In genomic region chr7:45019031-45019571, GRCm38 (mm10) we compare ENCODE assay signal across 8 mouse cellular contexts. TPM values are rescaled to one million over a fixed set of nuclear protein-coding genes. Genes with fewer than 3 reads are reported as not detected.
DNase-seq lines count a peak whose midpoint lies in the region; ATAC-seq and TF ChIP-seq lines count a peak whose summit lies in the region.

No protein-coding gene starts in this region.

- H3K9me3 ChIP-seq in ES-Bruce4 (replicated peaks; ENCODE audit: control insufficient read depth, insufficient read depth, low read length, poor library complexity, severe bottlenecking) = no peaks in the 10 kb centered on the region
- no peaks in the 10 kb centered on the region for H3K9me3 ChIP-seq in intestine, embryonic 14.5 days (ENCODE audit: control insufficient read depth, low read length)
- no peaks in the 10 kb centered on the region for H3K9me3 ChIP-seq in liver, embryonic 15.5 days (replicated peaks)
- no peaks in the 10 kb centered on the region for H3K9me3 ChIP-seq in stomach, postnatal 0 days (ENCODE audit: control insufficient read depth, low read length)

- no peaks in the 10 kb centered on the region for H3K36me3 ChIP-seq in ES-Bruce4 (ENCODE audit: control insufficient read depth, insufficient read depth, low read length, poor library complexity, severe bottlenecking)
- H3K36me3 ChIP-seq in intestine, embryonic 14.5 days (ENCODE audit: control insufficient read depth, insufficient read depth, low read length) = 0 out of 2 replicates have a peak, but pooled peaks cover under 1% of the 10 kb centered on the region
- H3K36me3 ChIP-seq in liver, embryonic 15.5 days (replicated peaks) = no peaks in the 10 kb centered on the region
- no peaks in the 10 kb centered on the region for H3K36me3 ChIP-seq in stomach, postnatal 0 days (ENCODE audit: control insufficient read depth, insufficient read depth, low read length)
- no peaks in the 10 kb centered on the region for H3K36me3 ChIP-seq in thymus, adult 2 months (ENCODE audit: control insufficient read depth, insufficient read depth, low read length)

- DNase-seq in ZHBTc4 (ENCODE audit: low read depth, low spot score) = peak; percentile 75
- DNase-seq in gastrocnemius, postnatal 25 days = peak; percentile 85
- DNase-seq in intestine, embryonic 14.5 days (ENCODE audit: low spot score) = no peak
- peak; percentile 52 for DNase-seq in stomach, postnatal 0 days (ENCODE audit: low spot score)
- no peak for DNase-seq in left cerebral cortex, adult 11 months (ENCODE audit: low spot score)
- DNase-seq in thymus, adult 2 months = no peak

- H3K27me3 ChIP-seq in ES-Bruce4 (ENCODE audit: control insufficient read depth, insufficient read depth, low read length, poor library complexity, severe bottlenecking) = no peaks in the 10 kb centered on the region
- H3K27me3 ChIP-seq in intestine, embryonic 14.5 days (replicated peaks; ENCODE audit: control insufficient read depth, insufficient read depth, low read length) = no peaks in the 10 kb centered on the region
- peaks cover 39% of the 10 kb centered on the region for H3K27me3 ChIP-seq in liver, embryonic 15.5 days
- H3K27me3 ChIP-seq in stomach, postnatal 0 days (ENCODE audit: control insufficient read depth, insufficient read depth, low read length) = no peaks in the 10 kb centered on the region
- no peaks in the 10 kb centered on the region for H3K27me3 ChIP-seq in thymus, adult 2 months (ENCODE audit: control insufficient read depth, insufficient read depth, low read length)

- TF ChIP-seq EP300 in ES-Bruce4 (IDR thresholded peaks at IDR 0.05; ENCODE audit: insufficient read depth, low read depth, low read length) = no peak
- TF ChIP-seq EP300 in stomach, postnatal 0 days (optimal IDR thresholded peaks at IDR 0.05) = no peak

- no peak overlapping the region for H3K27ac ChIP-seq in ES-Bruce4 (ENCODE audit: insufficient read depth, low read length)
- H3K27ac ChIP-seq in intestine, embryonic 14.5 days (ENCODE audit: low read depth) = peak overlapping the region; percentile 65; the same call in 1 of the 2 replicates
- H3K27ac ChIP-seq in liver, embryonic 15.5 days (replicated peaks) = peak overlapping the region; percentile 16; the same call in 1 of the 2 replicates
- H3K27ac ChIP-seq in stomach, postnatal 0 days (replicated peaks) = peak overlapping the region; percentile 95
- no peak overlapping the region for H3K27ac ChIP-seq in thymus, adult 2 months (ENCODE audit: control insufficient read depth, insufficient read depth, low read length)

- 33% methylated on average over 8 of the region's 8 CpGs for WGBS in intestine, embryonic 14.5 days
- WGBS in liver, embryonic 15.5 days (ENCODE audit: insufficient replicate concordance) = 21% methylated on average over 8 of the region's 8 CpGs
- 22% methylated on average over 8 of the region's 8 CpGs for WGBS in stomach, postnatal 0 days
- 45% methylated on average over 8 of the region's 8 CpGs for WGBS in thymus, adult 2 months

- no peak for TF ChIP-seq CTCF in ES-Bruce4 (IDR thresholded peaks at IDR 0.05; ENCODE audit: low read depth, low read length)
- TF ChIP-seq CTCF in stomach, postnatal 0 days (IDR thresholded peaks at IDR 0.05; ENCODE audit: low read depth) = no peak
- TF ChIP-seq CTCF in thymus, adult 2 months (IDR thresholded peaks at IDR 0.05; ENCODE audit: borderline replicate concordance, control insufficient read depth, extremely low read depth, insufficient read depth, low read length, poor library complexity) = no peak

- H3K4me2 ChIP-seq in intestine, embryonic 14.5 days (ENCODE audit: low read length) = peak overlapping the region; percentile 50
- H3K4me2 ChIP-seq in liver, embryonic 15.5 days = peak overlapping the region; percentile 94
- H3K4me2 ChIP-seq in stomach, postnatal 0 days (replicated peaks; ENCODE audit: low read depth) = peak overlapping the region; percentile 75

- H3K9ac ChIP-seq in ES-Bruce4 (ENCODE audit: low read depth, poor library complexity, severe bottlenecking) = no peak overlapping the region
- no peak overlapping the region for H3K9ac ChIP-seq in intestine, embryonic 14.5 days (ENCODE audit: low read length)
- no peak overlapping the region for H3K9ac ChIP-seq in liver, embryonic 15.5 days
- peak overlapping the region; percentile 88 for H3K9ac ChIP-seq in stomach, postnatal 0 days (ENCODE audit: low read length)

- ATAC-seq in intestine, embryonic 14.5 days (replicated peaks; ENCODE audit: low FRiP score, low TSS enrichment, low read depth) = no peak
- ATAC-seq in liver, embryonic 15.5 days (ENCODE audit: insufficient read depth) = no peak
- no peak for ATAC-seq in stomach, postnatal 0 days (ENCODE audit: low FRiP score, low TSS enrichment)

- no peak for TF ChIP-seq POLR2A in ES-Bruce4 (IDR thresholded peaks at IDR 0.05; ENCODE audit: insufficient read depth, low read length)
- no peak for TF ChIP-seq POLR2A in thymus, adult 2 months (IDR thresholded peaks at IDR 0.05; ENCODE audit: control insufficient read depth, extremely low read depth, insufficient read depth, low read length, poor library complexity)

- H3K4me1 ChIP-seq in ES-Bruce4 (ENCODE audit: control insufficient read depth, insufficient read depth, low read length) = no peaks in the 10 kb centered on the region
- peaks cover 18% of the 10 kb centered on the region for H3K4me1 ChIP-seq in intestine, embryonic 14.5 days (replicated peaks; ENCODE audit: control insufficient read depth, insufficient read depth, low read length)
- H3K4me1 ChIP-seq in liver, embryonic 15.5 days (replicated peaks) = peaks cover 40% of the 10 kb centered on the region
- no peaks in the 10 kb centered on the region for H3K4me1 ChIP-seq in stomach, postnatal 0 days (replicated peaks; ENCODE audit: control insufficient read depth, insufficient read depth)
- H3K4me1 ChIP-seq in thymus, adult 2 months (replicated peaks; ENCODE audit: control insufficient read depth, insufficient read depth, low read length) = peaks cover 3% of the 10 kb centered on the region

- 0 out of 2 replicates have a peak overlapping the region, but pooled peaks have one; percentile 23 for H3K4me3 ChIP-seq in ES-Bruce4 (ENCODE audit: low read depth, low read length)
- peak overlapping the region; percentile 99; the same call in 1 of the 2 replicates for H3K4me3 ChIP-seq in intestine, embryonic 14.5 days (ENCODE audit: low read depth, low read length)
- no peak overlapping the region for H3K4me3 ChIP-seq in liver, embryonic 15.5 days (replicated peaks)
- peak overlapping the region; percentile 92 for H3K4me3 ChIP-seq in stomach, postnatal 0 days (ENCODE audit: low read depth, low read length)
- no peak overlapping the region for H3K4me3 ChIP-seq in thymus, adult 2 months (ENCODE audit: control insufficient read depth, insufficient read depth, low read length)

RNA-seq across cellular contexts. Expression of gene Rras, which starts 1.3 kb away (rescaled TPM):
- polyA plus RNA-seq in ES-Bruce4 (2011; ENCODE audit: insufficient read depth, insufficient read length, low read depth, missing spikeins) = 72.4 and 80.4 TPM in 2 replicates
- 10 to 100 TPM; 22.5 to 30.6 TPM for total RNA-seq in gastrocnemius, postnatal 25 days (2021)
- polyA plus RNA-seq in intestine, embryonic 14.5 days (2014; fragmentation: Nextera tagmentation; extraction: Ambion mirVana) = 69.1 and 70.2 TPM in 2 replicates
- 20.8 and 23.6 TPM in 2 replicates for polyA plus RNA-seq in liver, embryonic 15.5 days (2015; fragmentation: Nextera tagmentation; extraction: Ambion mirVana)
- 81.5 and 87.2 TPM in 2 replicates for polyA plus RNA-seq in stomach, postnatal 0 days (2015; fragmentation: Nextera tagmentation; extraction: Ambion mirVana)
- 41.7 and 62.3 TPM in 2 replicates for polyA plus RNA-seq in thymus, adult 2 months (2012; rRNA removed)

RNA-seq across cellular contexts. Expression of gene Scaf1, which starts 2.9 kb away (rescaled TPM):
- polyA plus RNA-seq in ES-Bruce4 (2011; ENCODE audit: insufficient read depth, insufficient read length, low read depth, missing spikeins) = 64.2 and 73.2 TPM in 2 replicates
- total RNA-seq in gastrocnemius, postnatal 25 days (2021) = 10 to 100 TPM; 35.8 to 38.1 TPM
- 45.3 and 49.4 TPM in 2 replicates for polyA plus RNA-seq in intestine, embryonic 14.5 days (2014; fragmentation: Nextera tagmentation; extraction: Ambion mirVana)
- polyA plus RNA-seq in liver, embryonic 15.5 days (2015; fragmentation: Nextera tagmentation; extraction: Ambion mirVana) = 10.4 and 11.9 TPM in 2 replicates
- 14.9 and 18.6 TPM in 2 replicates for polyA plus RNA-seq in stomach, postnatal 0 days (2015; fragmentation: Nextera tagmentation; extraction: Ambion mirVana)
- polyA plus RNA-seq in thymus, adult 2 months (2012; rRNA removed) = 118 and 131 TPM in 2 replicates

RNA-seq across cellular contexts. Expression of gene Bcl2l12, which starts 20.6 kb away (rescaled TPM):
- 41.9 and 46.8 TPM in 2 replicates for polyA plus RNA-seq in ES-Bruce4 (2011; ENCODE audit: insufficient read depth, insufficient read length, low read depth, missing spikeins)
- 1 to 10 TPM; 7.4 to 9.6 TPM for total RNA-seq in gastrocnemius, postnatal 25 days (2021)
- polyA plus RNA-seq in intestine, embryonic 14.5 days (2014; fragmentation: Nextera tagmentation; extraction: Ambion mirVana) = 54.3 and 55.2 TPM in 2 replicates
- 12.3 and 13.7 TPM in 2 replicates for polyA plus RNA-seq in liver, embryonic 15.5 days (2015; fragmentation: Nextera tagmentation; extraction: Ambion mirVana)
- 23.0 and 23.4 TPM in 2 replicates for polyA plus RNA-seq in stomach, postnatal 0 days (2015; fragmentation: Nextera tagmentation; extraction: Ambion mirVana)
- 85.6 and 87.4 TPM in 2 replicates for polyA plus RNA-seq in thymus, adult 2 months (2012; rRNA removed)

RNA-seq across cellular contexts. Expression of gene Irf3, which starts 21.7 kb away (rescaled TPM):
- polyA plus RNA-seq in ES-Bruce4 (2011; ENCODE audit: insufficient read depth, insufficient read length, low read depth, missing spikeins) = 56.1 and 57.5 TPM in 2 replicates
- total RNA-seq in gastrocnemius, postnatal 25 days (2021) = 10 to 100 TPM; 16.1 to 20.9 TPM
- polyA plus RNA-seq in intestine, embryonic 14.5 days (2014; fragmentation: Nextera tagmentation; extraction: Ambion mirVana) = 84.3 and 91.7 TPM in 2 replicates
- polyA plus RNA-seq in liver, embryonic 15.5 days (2015; fragmentation: Nextera tagmentation; extraction: Ambion mirVana) = 39.4 and 47.2 TPM in 2 replicates
- polyA plus RNA-seq in stomach, postnatal 0 days (2015; fragmentation: Nextera tagmentation; extraction: Ambion mirVana) = 55.7 and 59.8 TPM in 2 replicates
- 227 and 277 TPM in 2 replicates for polyA plus RNA-seq in thymus, adult 2 months (2012; rRNA removed)

RNA-seq across cellular contexts. Expression of gene Prmt1, which starts 32.7 kb away (rescaled TPM):
- 461 and 485 TPM in 2 replicates for polyA plus RNA-seq in ES-Bruce4 (2011; ENCODE audit: insufficient read depth, insufficient read length, low read depth, missing spikeins)
- 100 to 1,000 TPM; 119 to 142 TPM for total RNA-seq in gastrocnemius, postnatal 25 days (2021)
- 208 and 211 TPM in 2 replicates for polyA plus RNA-seq in intestine, embryonic 14.5 days (2014; fragmentation: Nextera tagmentation; extraction: Ambion mirVana)
- 111 and 114 TPM in 2 replicates for polyA plus RNA-seq in liver, embryonic 15.5 days (2015; fragmentation: Nextera tagmentation; extraction: Ambion mirVana)
- polyA plus RNA-seq in stomach, postnatal 0 days (2015; fragmentation: Nextera tagmentation; extraction: Ambion mirVana) = 181 and 185 TPM in 2 replicates
- polyA plus RNA-seq in thymus, adult 2 months (2012; rRNA removed) = 242 and 260 TPM in 2 replicates

Comparison
In these comparisons a context has a peak if more than half of its experiments do, and no peak if none do; other contexts are left out.
1. H3K27ac ChIP-seq: peak in intestine, embryonic 14.5 days (single experiment), liver, embryonic 15.5 days (single experiment) and stomach, postnatal 0 days (single experiment); none in ES-Bruce4 (single experiment) and thymus, adult 2 months (single experiment).
2. H3K4me3 ChIP-seq: peak in ES-Bruce4 (single experiment), intestine, embryonic 14.5 days (single experiment) and stomach, postnatal 0 days (single experiment); none in liver, embryonic 15.5 days (single experiment) and thymus, adult 2 months (single experiment).
3. DNase-seq: peak in ZHBTc4 (single experiment), gastrocnemius, postnatal 25 days (single experiment) and stomach, postnatal 0 days (single experiment); none in intestine, embryonic 14.5 days (single experiment), left cerebral cortex, adult 11 months (single experiment) and thymus, adult 2 months (single experiment).
4. Peak in every context shown above with its lines, with median percentiles within 50 percentile points of each other: H3K4me2 ChIP-seq.